Mouse (Mus musculus): Measurements from ENCODE around the gene Zfp143. TPM values are rescaled to one million over a fixed set of nuclear protein-coding genes. Genes with fewer than 3 reads are reported as not detected.
"Not testable (repeated sequence)": the region's sequence is repeated elsewhere in the genome, so short reads cannot be mapped to it uniquely, and the experiment has no call there.

Zfp143 gene
- total RNA-seq, 2 experiments from 2014 or later = 7.4 to 7.8 TPM

GRCm38 (mm10) chr7:110132272-110132671 is 71.3 kb downstream of the Zfp143 start:
- DNase-seq = not testable (repeated sequence)

- no peak for DNase-seq
These were observed 73.0 kb downstream of the Zfp143 start for GRCm38 (mm10) chr7:110133988-110134387.

GRCm38 (mm10) chr7:110138538-110138937 is 77.5 kb downstream of the Zfp143 start:
- DNase-seq = no peak

GRCm38 (mm10) chr7:110143863-110144262 is 82.8 kb downstream of the Zfp143 start:
- DNase-seq = no peak

Other genes with a start within 250 kb of the Zfp143 start
- gene Scube2, start 195.5 kb upstream of the Zfp143 start, total RNA-seq (2021) = 10 to 100 TPM; 11.5 to 14.2 TPM
- gene Dennd5a, start 100.7 kb upstream of the Zfp143 start, total RNA-seq (2021) = 10 to 100 TPM; 68.8 to 84.6 TPM
- 10 to 100 TPM; 28.6 to 41.6 TPM for gene Tmem41b, start 74.3 kb upstream of the Zfp143 start, total RNA-seq (2021)
- 10 to 100 TPM; 70.7 to 72.6 TPM for gene Ipo7, start 42.9 kb upstream of the Zfp143 start, total RNA-seq (2021)
- 1 to 10 TPM; 7.7 to 8.6 TPM for gene Wee1, start 60.8 kb downstream of the Zfp143 start, total RNA-seq (2021)
- 10 to 100 TPM; 11.5 to 16.2 TPM for gene Swap70, start 160.5 kb downstream of the Zfp143 start, total RNA-seq (2021)

All from gastrocnemius, postnatal 10 days (tissue).